Mouse (Mus musculus): Measurements from ENCODE around the gene Rpl27.
"Not testable (repeated sequence)": the region's sequence is repeated elsewhere in the genome, so short reads cannot be mapped to it uniquely, and the experiment has no call there.

Rpl27 gene

DNA sequence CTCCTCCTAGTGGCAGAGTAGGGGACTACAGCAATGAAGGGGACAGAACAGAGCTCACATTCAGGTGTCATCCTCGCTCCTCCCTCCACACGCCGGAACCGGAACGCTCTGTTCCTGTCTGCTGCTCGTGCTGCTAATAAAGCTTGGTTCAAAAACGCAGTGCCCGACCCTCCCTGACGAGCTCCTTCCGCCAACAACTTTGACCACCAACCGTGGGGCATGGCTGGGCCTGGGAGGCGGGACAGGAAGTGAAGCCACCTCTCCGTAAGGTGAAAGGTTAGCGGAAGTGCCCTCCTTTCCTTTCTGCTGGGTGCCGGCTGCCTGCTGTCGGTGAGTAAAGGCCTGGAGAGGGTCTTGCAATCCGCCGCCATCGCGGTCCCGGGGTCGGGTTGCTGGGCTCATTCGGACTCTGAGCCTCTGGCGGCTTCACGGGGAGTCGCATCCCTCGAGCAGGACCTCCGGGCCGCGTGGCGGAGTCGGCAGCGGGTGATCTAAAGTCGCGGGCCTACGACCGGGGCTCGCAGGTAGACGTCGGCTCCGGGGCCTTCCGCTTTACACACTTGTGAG, at the start of gene Rpl27:
TSS of gene Rpl27 (plus strand) at position 172 of the 567 bp plus-strand sequence.
- peak; percentile 99 for DNase-seq (ENCODE audit: low spot score)

DNA sequence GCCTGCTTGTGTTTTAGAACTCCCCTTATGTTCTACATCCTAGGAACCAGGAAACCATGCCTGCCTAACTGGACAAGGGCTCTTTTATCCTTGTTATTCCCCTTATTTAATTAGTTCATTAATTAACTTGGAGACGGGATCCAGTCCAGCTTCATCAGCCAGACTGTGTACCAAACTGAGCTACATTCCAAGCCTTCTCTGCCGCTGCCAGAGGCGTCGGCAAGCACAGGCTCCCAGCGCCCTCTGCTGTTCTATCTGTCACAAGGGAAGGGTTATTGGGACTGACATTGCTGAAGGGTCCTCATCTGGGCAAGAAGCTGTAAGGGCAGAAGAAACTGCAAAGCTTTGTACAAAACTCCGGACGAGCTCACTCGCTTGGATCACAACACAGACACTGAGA, 47.0 kb upstream of the Rpl27 start:
- DNase-seq (ENCODE audit: low spot score) = peak; percentile 75

- DNase-seq (ENCODE audit: low spot score) = no peak
These were observed 26.8 kb upstream of the Rpl27 start for GRCm38 (mm10) chr11:101415306-101415705.

DNA sequence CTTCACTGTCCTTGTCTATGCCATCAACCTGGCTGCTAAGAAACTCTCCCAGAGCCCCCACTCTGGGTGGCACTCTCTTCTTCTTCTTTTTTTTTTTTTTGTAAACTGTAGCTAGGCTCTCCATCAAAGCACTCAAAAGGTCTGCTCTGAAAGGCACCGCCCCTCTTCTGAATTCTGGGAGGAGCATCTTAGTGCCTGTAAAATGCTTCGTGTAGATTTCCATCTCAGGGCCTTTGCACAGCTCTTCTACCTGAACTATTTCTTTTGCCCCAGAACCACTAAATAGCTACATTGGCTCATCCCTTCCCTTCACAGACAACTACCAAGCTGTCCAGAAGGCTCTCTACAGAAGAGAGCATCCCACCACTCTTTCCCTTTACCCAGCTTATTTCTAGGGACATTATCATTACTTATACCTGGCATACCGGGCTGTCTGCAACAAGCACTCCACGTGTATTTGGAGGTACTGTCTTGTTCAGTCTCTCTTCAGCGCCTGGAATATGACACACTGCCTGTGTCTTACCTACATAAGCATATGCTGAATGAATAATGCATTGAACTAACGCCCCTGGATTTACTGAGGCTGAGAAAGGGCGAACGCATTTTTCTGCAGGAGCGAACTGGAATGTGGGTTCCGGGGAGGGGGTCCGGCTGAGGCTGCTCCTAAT, 25.5 kb upstream of the Rpl27 start:
- no peak for DNase-seq (ENCODE audit: low spot score)

DNA sequence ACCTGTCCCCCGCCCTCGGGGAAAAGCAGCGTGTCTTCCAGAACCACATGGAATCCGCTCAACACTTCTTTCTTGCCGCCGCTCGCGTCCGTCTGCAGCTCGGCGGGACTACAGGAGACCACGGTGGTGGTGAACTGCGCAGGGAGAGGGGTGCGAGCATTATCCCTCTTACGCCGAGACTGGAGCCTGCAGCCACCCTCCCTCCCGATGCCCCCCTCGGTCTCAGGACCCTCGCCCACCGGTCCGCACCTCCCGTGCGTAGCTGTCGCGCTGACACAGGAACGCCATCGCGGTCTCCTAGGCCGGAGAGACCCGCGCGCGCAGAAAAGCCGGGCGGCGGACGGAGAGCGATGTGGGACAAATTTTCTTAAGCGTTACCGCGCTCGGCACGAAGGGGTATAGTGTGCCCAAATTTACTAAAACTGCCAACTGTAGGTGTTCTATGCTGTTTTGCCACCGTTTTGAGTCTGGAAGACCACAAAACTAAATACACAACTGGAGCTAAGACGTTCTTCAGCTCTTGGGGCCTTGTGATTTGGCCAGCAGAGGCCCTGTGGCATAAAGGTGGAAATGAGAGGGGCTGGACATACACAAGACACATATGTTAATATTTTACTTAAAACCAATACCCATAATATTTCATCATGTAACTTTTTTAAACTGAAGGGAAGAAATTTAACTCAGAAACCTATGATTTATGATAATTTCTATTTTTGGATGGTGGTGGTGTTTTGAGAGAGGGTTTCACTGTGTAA, 24.8 kb upstream of the Rpl27 start, which contains the start of gene Aarsd1:
TSS of gene Aarsd1 (minus strand) at position 515 of the 755 bp plus-strand sequence.
- DNase-seq (ENCODE audit: low spot score) = peak; percentile 85

DNA sequence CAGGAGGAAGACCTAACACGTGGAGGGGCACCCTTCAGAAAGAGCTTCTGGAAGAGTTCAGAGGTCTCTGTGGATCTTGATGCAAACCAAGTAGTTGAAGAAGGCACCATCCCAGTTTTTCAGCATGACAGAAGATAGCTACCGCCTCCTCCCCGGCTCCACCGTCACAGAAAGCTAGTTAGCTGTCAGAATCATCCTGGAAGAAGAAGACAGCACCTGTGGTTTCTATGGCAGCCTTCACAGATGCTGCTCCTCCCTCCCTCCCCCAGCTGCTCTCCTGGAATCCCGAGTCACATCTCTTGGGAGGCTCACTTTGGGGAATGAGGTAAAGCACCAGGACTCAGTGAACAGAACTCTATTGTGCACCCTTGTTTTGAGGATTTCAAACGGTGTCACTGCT, 23.1 kb upstream of the Rpl27 start:
- DNase-seq (ENCODE audit: low spot score) = no peak

DNA sequence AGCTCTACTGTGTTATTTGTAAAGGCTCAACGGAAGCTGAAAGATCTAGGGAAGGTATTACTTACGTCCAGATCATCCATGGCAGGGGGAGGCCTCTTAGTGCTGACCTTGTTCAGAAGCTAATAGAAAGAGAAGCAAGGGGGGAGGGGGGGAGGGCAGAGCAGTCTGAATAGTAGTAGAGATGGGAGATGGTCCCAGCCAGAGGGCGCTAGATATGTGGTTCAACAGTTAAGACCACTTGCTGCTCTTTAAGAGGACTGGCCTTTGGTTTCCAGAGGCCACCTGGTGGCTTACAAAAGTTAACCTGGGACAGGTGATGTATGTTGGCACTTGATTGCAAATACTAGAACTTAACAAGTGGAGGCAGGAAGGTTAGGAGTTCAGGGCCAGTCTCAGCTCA, 22.5 kb upstream of the Rpl27 start:
- no peak for DNase-seq (ENCODE audit: low spot score)

DNA sequence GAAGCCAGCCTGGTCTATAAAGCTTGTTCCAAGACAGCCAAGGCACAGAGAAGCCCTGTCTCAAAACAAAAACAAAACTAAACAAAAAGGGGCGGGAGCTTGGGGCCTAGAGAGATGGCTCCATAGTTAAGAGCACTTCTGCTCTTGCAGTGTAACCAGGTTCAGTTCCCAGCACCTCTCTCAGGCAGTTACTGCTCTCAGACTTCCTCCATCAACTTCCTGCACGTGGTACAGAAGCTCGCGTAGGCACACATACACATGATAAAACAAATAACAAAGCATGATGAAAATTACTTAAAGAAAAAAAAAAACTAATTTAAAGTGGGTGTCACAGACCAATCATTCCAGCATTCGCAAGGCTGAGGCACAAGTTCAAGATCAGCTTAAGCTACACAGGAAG, 21.9 kb upstream of the Rpl27 start:
- DNase-seq (ENCODE audit: low spot score) = no peak

DNA sequence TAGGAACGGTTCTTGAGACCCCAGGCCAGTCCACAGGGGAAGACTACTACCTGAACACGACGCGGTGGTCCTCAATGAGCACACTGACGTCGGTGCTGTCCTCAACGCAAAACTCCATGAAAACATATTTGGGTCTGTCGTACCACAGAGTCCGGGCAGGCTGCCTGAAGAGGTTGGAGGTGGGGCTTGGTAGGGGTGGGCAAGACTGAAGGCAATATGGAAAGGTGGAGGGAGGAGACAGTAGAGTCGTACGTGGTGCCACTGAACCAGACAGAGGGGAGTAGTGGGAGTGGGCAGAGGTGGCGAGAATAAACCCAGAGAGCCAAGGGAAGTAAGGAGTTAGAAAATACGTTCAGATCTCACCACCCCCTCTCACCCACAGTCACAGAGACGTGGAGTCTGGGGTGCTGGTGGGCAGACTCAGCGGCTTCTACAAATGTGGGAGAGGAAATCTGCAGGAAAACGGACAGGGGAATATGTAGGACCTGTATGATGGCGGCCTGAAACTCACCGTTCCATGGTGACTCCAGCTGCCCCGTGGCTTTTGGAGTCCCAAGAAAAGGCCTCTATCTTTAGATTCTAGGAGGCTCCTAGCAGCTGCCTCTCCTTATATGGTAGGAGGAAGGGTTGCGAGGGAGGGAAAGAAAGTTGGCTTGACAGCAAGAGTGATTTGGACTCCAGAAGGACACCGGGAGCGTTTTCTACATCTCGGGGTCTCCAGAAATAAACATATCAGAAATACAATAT, 17.8 kb upstream of the Rpl27 start, which contains the start of gene Gm27029:
TSS of gene Gm27029 (minus strand) at position 692 of the 747 bp plus-strand sequence.
- DNase-seq (ENCODE audit: low spot score) = no peak

- peak; percentile 98 for DNase-seq (ENCODE audit: low spot score)
These were observed 16.9 kb upstream of the Rpl27 start, which contains the start of the genes Rundc1 and Ptges3l for GRCm38 (mm10) chr11:101424925-101425813. TSS of gene Rundc1 (plus strand) at chr11:101425085. TSS of gene Ptges3l (minus strand) at chr11:101425333.

- no peak for DNase-seq (ENCODE audit: low spot score)
These were observed 15.9 kb upstream of the Rpl27 start for GRCm38 (mm10) chr11:101426165-101426564.

GRCm38 (mm10) chr11:101431327-101431726, 10.8 kb upstream of the Rpl27 start:
- no peak for DNase-seq (ENCODE audit: low spot score)

- DNase-seq (ENCODE audit: low spot score) = no peak
These were observed 8.7 kb upstream of the Rpl27 start for GRCm38 (mm10) chr11:101433396-101433795.

DNA sequence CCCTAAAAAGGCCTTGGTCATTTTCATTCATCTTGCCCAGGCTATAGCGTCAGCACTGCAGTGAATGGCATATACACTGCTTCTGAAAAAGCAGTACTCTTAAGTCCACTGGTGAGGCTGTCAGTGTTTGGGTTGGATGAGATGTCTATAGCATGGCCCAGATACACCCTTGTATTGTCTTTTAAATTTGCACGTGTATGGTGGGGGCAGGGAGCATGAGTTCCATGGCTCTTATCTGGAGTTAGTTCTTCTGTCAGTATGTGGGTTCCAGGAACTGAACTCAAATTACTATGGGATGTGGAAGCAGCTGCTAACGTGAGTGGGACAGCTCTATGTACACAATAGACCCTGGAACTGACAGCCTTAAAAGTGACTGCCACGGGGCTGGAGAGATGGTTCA, 6.3 kb upstream of the Rpl27 start:
- DNase-seq (ENCODE audit: low spot score) = no peak

DNA sequence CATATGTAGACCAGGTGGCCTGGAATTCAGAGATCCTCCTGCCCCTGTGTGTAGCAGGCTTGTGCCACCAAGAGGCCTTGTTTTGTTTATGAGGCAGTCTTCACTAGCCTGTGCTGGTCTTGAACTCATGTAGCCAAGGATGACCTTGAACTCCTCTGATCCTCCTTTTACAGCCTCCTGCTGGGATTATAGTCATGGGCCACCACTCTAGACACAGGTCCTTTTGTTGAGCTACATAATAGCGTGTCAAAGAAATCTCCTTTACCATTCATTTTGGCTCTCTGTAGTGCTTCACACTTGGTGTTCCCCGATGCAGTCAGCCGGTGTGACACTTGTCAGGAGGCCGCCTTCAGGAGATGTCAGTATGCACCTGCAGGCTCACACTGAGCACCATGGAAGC, 5.2 kb upstream of the Rpl27 start:
- no peak for DNase-seq (ENCODE audit: low spot score)

GRCm38 (mm10) chr11:101438006-101438405, 4.1 kb upstream of the Rpl27 start:
- not testable (repeated sequence) for DNase-seq (ENCODE audit: low spot score)

GRCm38 (mm10) chr11:101441450-101442126, 510 bp upstream of the Rpl27 start:
- not testable (repeated sequence) for DNase-seq (ENCODE audit: low spot score)

DNA sequence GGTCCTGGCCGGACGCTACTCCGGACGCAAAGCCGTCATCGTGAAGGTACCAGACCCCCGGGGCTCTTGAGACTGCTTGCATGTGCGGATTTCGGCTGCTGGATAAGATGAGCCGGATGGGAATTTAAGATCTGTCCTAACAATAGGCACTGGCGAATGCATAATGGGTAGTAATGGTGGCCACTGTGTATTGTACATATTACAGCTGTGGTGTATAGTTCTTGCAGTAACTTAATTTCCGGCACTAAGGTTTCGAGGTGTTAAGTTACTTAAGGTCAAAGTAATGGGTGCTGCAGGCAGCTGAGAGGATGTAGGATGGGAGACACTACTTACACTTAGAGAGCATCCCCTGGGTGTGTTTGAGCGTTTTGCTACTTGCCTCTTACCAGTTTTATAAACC, 662 bp downstream of the Rpl27 start:
- no peak for DNase-seq (ENCODE audit: low spot score)

GRCm38 (mm10) chr11:101446319-101446718, 4.2 kb downstream of the Rpl27 start:
- DNase-seq (ENCODE audit: low spot score) = no peak

GRCm38 (mm10) chr11:101446860-101447259, 4.8 kb downstream of the Rpl27 start:
- DNase-seq (ENCODE audit: low spot score) = not testable (repeated sequence)

DNA sequence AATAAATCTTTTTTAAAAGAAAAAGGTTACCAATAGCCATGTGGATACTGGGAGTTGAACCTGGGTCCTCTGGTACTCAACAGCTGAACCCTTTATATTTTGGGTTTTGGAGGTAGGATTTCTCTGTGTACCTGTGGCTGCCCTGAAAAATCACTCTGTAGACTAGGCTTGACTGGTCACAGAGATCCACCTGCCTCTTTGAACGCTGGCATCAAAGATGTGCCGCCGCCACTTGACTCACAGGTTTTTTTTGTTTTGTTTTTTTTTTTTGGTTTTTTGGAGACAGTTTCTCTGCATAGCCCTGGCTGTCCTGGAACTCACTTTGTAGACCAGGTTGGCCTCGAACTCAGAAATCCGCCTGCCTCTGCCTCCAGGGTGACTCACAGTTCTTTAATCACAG, 5.7 kb downstream of the Rpl27 start:
- no peak for DNase-seq (ENCODE audit: low spot score)

Measured in lung, postnatal 25 days (tissue).